Mouse (Mus musculus) C2C12 (cell line): ENCODE results near the gene Rag1. TPM values are rescaled to one million over a fixed set of nuclear protein-coding genes. Genes with fewer than 3 reads are reported as not detected.

Experiments used
- H3K27me3 ChIP-seq: one replicate; pipeline ENCODE4 v1.6.1; 2011; ENCODE audit not compliant: control insufficient read depth, insufficient read depth, insufficient read length
- H3K36me3 ChIP-seq: one replicate; pipeline ENCODE4 v1.6.1; 2011; ENCODE audit not compliant: control insufficient read depth, insufficient read depth
- H3K4me3 ChIP-seq: one replicate; pipeline ENCODE4 v1.5.1; 2011; ENCODE audit warnings: mild to moderate bottlenecking, control low read depth; ENCODE audit not compliant: poor library complexity, insufficient read depth, severe bottlenecking
- H3K79me2 ChIP-seq: one replicate; pipeline ENCODE4 v1.6.1; 2011; ENCODE audit not compliant: control insufficient read depth, insufficient read depth
- H3K79me3 ChIP-seq: one replicate; pipeline ENCODE4 v1.6.1; 2011; ENCODE audit warnings: low read depth, control low read depth
- H3ac ChIP-seq: one replicate; pipeline ENCODE3; 2011; ENCODE audit warnings: low read depth; ENCODE audit not compliant: control insufficient read depth, insufficient read length
- CEBPB ChIP-seq: IDR thresholded peaks from one replicate; pipeline ENCODE4 v1.6.1; 2011; ENCODE audit warnings: low read depth, mild to moderate bottlenecking, control low read depth, moderate library complexity
- CTCF ChIP-seq: IDR thresholded peaks from one replicate; pipeline ENCODE4 v1.5.1; 2011; ENCODE audit not compliant: control insufficient read depth, insufficient read depth, insufficient read length
- FOSL1 ChIP-seq: IDR thresholded peaks from one replicate; pipeline ENCODE4 v1.8.0; 2011; ENCODE audit warnings: mild to moderate bottlenecking, low read length; ENCODE audit not compliant: poor library complexity, insufficient read depth, severe bottlenecking
- MAX ChIP-seq: IDR thresholded peaks from one replicate; pipeline ENCODE4 v1.6.1; 2011; ENCODE audit warnings: mild to moderate bottlenecking, control low read depth
- MYOD1 ChIP-seq: IDR thresholded peaks from one replicate; pipeline ENCODE4 v1.6.1; 2011; ENCODE audit warnings: low read depth; ENCODE audit not compliant: control insufficient read depth, insufficient read length
- MYOG ChIP-seq: IDR thresholded peaks from one replicate; pipeline ENCODE4 v1.6.1; 2011; ENCODE audit not compliant: control insufficient read depth, insufficient read length; ENCODE audit errors: extremely low read depth
- USF1 ChIP-seq: IDR thresholded peaks from one replicate; pipeline ENCODE4 v1.6.1; 2011; ENCODE audit warnings: low read depth, mild to moderate bottlenecking, control low read depth, moderate library complexity
- polyA plus RNA-seq: library from polyadenylated mRNA; unstranded; fragments of >200 nt; fragmentation: generic; extraction: Trizol; gene quantifications from one replicate; pipeline ENCODE4 v1.2.1, GENCODE M21; 2012; ENCODE audit warnings: missing spikeins

Gene Rag1
- polyA plus RNA-seq, 1 experiment, result not detected

- H3K27me3 ChIP-seq, result peaks cover 3% of the 10 kb centered on the region
- H3K79me2 ChIP-seq, result no peaks in the 10 kb centered on the region
- H3K4me3 ChIP-seq, result no peak overlapping the region
- H3K79me3 ChIP-seq, result no peaks in the 10 kb centered on the region
- H3K36me3 ChIP-seq, result no peaks in the 10 kb centered on the region
- H3ac ChIP-seq, result no peak overlapping the region
- TF ChIP-seq MAX, result no peak
Observed at GRCm38 (mm10) chr2:101624011-101624410, 25.3 kb downstream of the Rag1 start.

- Histone ChIP-seq H3K36me3 (no peaks in the 10 kb centered on the region), H3K4me3 (no peak overlapping the region), H3K27me3 (peaks cover 3% of the 10 kb centered on the region), H3K79me3 (no peaks in the 10 kb centered on the region), H3K79me2 (no peaks in the 10 kb centered on the region), H3ac (no peak overlapping the region)
- TF ChIP-seq USF1, result no peak
Observed at GRCm38 (mm10) chr2:101623042-101623441, 26.3 kb downstream of the Rag1 start.

GRCm38 (mm10) chr2:101621611-101622010 lies 27.7 kb downstream of the Rag1 start:
- TF ChIP-seq CTCF (no peak), CEBPB (no peak), MYOG (no peak), USF1 (no peak), MAX (no peak), MYOD1 (no peak), FOSL1 (no peak)
- H3K79me3 ChIP-seq, result no peaks in the 10 kb centered on the region
- no peaks in the 10 kb centered on the region for H3K79me2 ChIP-seq
- H3K27me3 ChIP-seq, result peaks cover 3% of the 10 kb centered on the region
- H3ac ChIP-seq, result no peak overlapping the region
- H3K36me3 ChIP-seq, result no peaks in the 10 kb centered on the region
- H3K4me3 ChIP-seq, result no peak overlapping the region

- no peaks in the 10 kb centered on the region for H3K79me2 ChIP-seq
- H3K79me3 ChIP-seq, result no peaks in the 10 kb centered on the region
- H3ac ChIP-seq, result no peak overlapping the region
- H3K36me3 ChIP-seq, result no peaks in the 10 kb centered on the region
- TF ChIP-seq FOSL1 (no peak), MAX (no peak), CTCF (no peak), USF1 (no peak), CEBPB (no peak), MYOD1 (no peak), MYOG (no peak)
- H3K4me3 ChIP-seq, result no peak overlapping the region
- peaks cover 3% of the 10 kb centered on the region for H3K27me3 ChIP-seq
Observed at GRCm38 (mm10) chr2:101620899-101621298, 28.4 kb downstream of the Rag1 start.

DNA sequence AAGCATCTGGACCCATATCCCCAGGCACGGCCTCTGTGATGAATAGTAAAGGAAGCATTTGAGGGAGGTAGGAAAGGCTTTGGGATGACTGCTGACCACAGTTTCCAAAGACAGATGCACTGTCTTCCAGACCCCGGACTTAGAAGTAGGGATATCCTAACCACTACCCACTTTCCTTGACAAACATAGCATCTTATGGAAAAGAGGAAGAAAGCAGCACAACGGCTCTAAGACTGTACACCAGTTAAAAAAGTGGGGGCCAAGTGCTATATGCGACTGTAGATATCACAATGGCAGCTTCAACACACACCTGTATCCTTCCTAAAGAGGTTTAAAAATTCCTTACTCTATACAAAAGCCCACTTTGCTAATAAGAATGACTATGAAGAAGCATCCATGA lies 30.9 kb downstream of the Rag1 start:
- H3K36me3 ChIP-seq, result no peaks in the 10 kb centered on the region
- H3K27me3 ChIP-seq, result peaks cover 3% of the 10 kb centered on the region
- TF ChIP-seq FOSL1, result no peak
- H3K79me3 ChIP-seq, result no peaks in the 10 kb centered on the region
- no peak overlapping the region for H3ac ChIP-seq
- H3K4me3 ChIP-seq, result no peak overlapping the region
- H3K79me2 ChIP-seq, result no peaks in the 10 kb centered on the region

DNA sequence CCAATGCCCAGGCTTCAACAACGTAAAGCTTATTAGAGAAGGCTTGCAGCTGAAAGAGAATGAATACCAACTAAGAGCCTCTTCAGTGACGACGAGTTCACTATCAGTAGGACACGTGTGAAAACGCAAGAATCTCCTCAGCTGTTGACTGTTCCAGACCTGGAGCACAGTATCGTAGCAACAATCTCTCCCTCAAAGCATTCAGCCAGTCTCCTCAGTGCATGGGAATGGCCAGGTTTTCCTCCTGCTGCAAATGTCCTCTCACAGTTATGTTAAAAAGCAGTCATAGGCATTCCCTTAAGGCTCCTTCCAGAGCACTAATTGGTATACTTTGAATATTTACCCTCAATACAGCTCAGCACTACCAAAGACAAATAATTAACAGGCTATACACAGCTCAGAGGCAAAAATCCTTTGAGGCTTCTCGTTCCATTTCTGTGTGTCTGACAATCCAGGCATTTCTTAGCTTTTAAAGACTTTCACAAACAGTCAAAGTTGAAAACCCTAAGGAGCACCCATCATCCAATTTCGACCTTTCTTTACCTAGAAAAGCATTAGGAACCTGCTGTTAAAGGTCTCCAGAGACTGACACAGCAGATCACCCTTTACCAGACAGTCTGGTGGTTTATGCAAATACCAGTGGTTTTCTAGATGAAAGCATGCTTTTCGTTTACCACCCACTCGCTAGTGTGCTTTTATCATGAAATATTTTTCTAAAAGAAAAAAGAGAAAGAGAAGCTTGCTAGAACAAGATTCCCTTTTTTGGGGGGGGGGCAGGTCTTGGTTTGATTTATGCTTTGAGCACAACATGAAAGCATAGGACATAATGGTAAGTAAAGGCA lies 33.6 kb downstream of the Rag1 start:
- Histone ChIP-seq H3K4me3 (no peak overlapping the region), H3K79me3 (no peaks in the 10 kb centered on the region), H3ac (no peak overlapping the region), H3K27me3 (no peaks in the 10 kb centered on the region), H3K36me3 (no peaks in the 10 kb centered on the region), H3K79me2 (no peaks in the 10 kb centered on the region)
- no peak for TF ChIP-seq MYOD1
- TF ChIP-seq FOSL1, result no peak
- TF ChIP-seq USF1, result no peak
- no peak for TF ChIP-seq CEBPB
- TF ChIP-seq MYOG, result no peak
- no peak for TF ChIP-seq MAX
- no peak for TF ChIP-seq CTCF
